Mouse (Mus musculus): Measurements from ENCODE around the gene Gm47955. TPM values are rescaled to one million over a fixed set of nuclear protein-coding genes. Genes with fewer than 3 reads are reported as not detected.
"Not testable (repeated sequence)": the region's sequence is repeated elsewhere in the genome, so short reads cannot be mapped to it uniquely, and the experiment has no call there.

The Gm47955 gene
- total RNA-seq (2022), result not detected

DNA sequence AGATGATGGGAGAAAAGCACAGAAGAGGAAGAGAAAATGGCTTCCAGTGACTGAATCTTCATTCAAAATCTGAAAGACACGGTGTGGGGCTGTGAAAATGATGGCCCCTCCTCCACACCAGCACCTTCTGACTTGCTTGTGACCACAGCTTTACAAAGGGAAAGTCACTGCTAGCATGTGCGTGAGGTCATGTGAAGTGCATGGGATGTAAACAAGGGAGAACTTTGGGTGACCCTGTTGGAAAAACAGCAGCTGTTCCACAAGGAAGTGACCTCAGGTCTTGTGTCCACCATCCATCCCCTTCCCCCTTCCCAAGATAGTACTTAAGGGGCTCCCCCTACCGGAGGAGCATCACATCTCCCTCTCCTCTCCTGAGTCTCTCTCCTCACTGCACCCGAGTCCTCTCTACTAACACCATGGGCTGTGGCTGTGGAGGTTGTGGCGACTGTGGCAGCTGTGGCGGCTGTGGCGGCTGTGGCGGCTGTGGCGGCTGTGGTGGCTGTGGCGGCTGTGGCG, at the start of gene Gm47955:
Gene Gm47955 (plus strand): TSS at position 417 of the 516 bp plus-strand sequence.
- DNase-seq (ENCODE audit: low spot score), result no peak

DNA sequence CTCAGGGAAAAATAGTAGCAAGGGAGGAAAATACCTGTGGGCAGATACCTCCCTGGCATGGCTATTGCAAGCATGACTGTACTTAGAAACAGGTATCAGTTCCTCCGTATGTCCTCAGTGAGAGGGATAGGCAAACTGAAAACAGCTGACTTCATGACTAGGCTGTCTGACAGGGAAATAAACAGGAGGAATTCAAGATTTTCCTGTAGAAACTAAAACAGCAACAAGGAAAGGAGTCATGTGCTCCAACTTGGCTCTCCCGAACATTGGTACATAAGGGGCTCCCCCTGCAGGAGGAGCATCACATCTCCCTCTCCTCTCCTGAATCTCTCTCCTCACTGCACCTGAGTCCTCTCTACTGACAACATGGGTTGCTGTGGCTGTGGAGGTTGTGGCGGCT, 47.1 kb upstream of the Gm47955 start, which contains the start of gene A030005L19Rik:
Gene A030005L19Rik (plus strand): TSS at position 301 of the 400 bp plus-strand sequence.
- DNase-seq (ENCODE audit: low spot score), result no peak

GRCm38 (mm10) chr1:82913434-82913833, 46.7 kb upstream of the Gm47955 start:
- DNase-seq (ENCODE audit: low spot score), result not testable (repeated sequence)

GRCm38 (mm10) chr1:82924650-82925049, 35.4 kb upstream of the Gm47955 start, which contains the start of gene A030014E15Rik:
A030014E15Rik (plus strand) TSS chr1:82924917.
- DNase-seq (ENCODE audit: low spot score), result peak; percentile 13

- not testable (repeated sequence) for DNase-seq (ENCODE audit: low spot score)
Measured at GRCm38 (mm10) chr1:82930558-82930957, 29.5 kb upstream of the Gm47955 start.

- DNase-seq (ENCODE audit: low spot score), result not testable (repeated sequence)
Measured at GRCm38 (mm10) chr1:82931326-82931725, 28.8 kb upstream of the Gm47955 start, which contains the start of gene Gm6217. Gm6217 (minus strand) TSS chr1:82931399.

- DNase-seq (ENCODE audit: low spot score), result no peak
Measured at GRCm38 (mm10) chr1:82938666-82939065, 21.4 kb upstream of the Gm47955 start.

DNA sequence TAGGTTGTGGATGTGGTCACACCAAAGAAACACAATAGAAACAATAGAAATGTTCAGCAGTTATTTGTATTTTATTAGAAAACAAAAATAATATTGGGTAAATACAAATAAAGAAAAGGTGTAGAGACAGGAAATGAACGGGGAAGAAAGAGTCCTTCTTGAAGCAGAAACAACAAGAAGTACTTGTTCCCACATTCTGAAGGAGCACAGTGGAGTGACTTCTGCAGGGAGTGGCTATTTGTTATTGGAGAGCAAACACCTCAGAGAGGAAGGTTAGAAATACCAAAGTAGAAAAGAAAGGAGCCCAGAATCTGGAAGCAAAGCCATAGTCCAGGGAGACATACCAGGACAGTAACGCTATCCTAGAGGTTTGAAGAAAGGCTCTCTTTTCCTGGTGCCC, 17.6 kb upstream of the Gm47955 start:
- not testable (repeated sequence) for DNase-seq (ENCODE audit: low spot score)

DNA sequence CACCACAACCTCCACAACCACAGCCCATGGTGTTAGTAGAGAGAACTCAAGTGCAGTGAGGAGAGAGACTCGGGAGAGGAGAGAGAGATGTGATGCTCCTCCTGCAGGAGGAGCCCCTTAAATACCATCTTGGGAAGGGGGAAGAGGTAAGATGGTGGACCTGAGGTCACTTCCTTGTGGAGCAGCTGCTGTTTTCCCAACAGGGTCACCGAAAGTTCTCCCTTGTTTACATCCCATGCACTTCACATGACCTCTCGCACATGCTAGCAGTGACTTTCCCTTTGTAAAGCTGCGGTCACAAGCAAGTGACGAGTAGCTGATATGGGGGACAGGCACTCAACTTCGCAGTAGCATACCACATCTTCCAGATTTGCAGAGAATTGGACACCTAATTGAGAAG, 16.8 kb upstream of the Gm47955 start, which contains the start of gene A030003K21Rik:
Gene A030003K21Rik (minus strand): TSS at position 94 of the 400 bp plus-strand sequence.
- not testable (repeated sequence) for DNase-seq (ENCODE audit: low spot score)

DNA sequence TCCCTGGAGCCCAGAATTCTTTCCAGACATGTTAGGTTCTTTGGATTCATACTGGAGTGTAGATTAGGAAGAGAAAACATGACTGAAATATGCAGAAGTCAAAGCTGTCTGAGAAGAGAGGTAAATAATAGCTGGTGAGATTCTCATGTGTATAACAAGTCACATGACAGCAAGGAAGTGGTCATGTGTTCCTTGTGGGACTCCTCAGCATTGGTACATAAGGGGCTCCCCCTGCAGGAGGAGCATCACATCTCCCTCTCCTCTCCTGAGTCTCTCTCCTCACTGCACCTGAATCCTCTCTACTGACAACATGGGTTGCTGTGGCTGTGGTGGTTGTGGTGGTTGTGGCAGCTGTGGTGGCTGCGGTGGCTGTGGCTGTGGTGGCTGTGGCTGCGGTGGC, 14.1 kb upstream of the Gm47955 start:
- DNase-seq (ENCODE audit: low spot score), result not testable (repeated sequence)

GRCm38 (mm10) chr1:82948601-82949000, 11.5 kb upstream of the Gm47955 start:
- DNase-seq (ENCODE audit: low spot score), result no peak

DNA sequence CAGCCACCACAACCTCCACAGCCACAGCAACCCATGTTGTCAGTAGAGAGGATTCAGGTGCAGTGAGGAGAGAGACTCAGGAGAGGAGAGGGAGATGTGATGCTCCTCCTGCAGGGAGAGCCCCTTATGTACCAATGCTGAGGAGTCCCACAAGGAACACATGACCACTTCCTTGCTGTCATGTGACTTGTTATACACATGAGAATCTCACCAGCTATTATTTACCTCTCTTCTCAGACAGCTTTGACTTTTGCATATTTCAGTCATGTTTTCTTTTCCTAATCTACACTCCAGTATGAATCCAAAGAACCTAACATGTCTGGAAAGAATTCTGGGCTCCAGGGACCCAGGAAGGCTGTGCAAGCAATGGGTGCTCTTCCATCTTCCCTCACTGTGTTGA, 4.2 kb upstream of the Gm47955 start, which contains the start of gene Gm7544:
Gene Gm7544 (minus strand): TSS at position 101 of the 400 bp plus-strand sequence.
- not testable (repeated sequence) for DNase-seq (ENCODE audit: low spot score)

- DNase-seq (ENCODE audit: low spot score), result no peak
Measured at GRCm38 (mm10) chr1:82966413-82966812, 6.3 kb downstream of the Gm47955 start.

- peak; percentile 24 for DNase-seq (ENCODE audit: low spot score)
Measured at GRCm38 (mm10) chr1:82972046-82972445, 12.0 kb downstream of the Gm47955 start.

GRCm38 (mm10) chr1:82973244-82973643, 13.2 kb downstream of the Gm47955 start:
- no peak for DNase-seq (ENCODE audit: low spot score)

DNA sequence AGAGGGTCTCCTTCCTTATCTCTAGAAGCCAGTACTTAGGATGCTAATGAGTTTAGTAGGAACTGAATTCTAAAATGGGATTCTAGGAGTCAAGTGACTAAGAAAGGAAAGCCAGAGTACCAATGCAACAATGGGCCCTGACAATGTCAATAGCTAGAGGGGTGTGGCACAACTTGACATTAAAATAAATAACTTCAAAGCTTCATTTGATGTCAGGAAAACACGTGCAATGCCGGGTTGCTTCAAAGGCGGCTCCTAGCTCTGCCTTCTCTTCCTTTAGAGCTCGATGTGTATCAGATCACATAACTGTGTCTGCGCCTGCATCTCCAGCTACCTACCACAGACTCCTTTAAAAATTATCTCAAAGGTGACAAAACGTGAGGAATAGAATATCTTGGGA, 13.8 kb downstream of the Gm47955 start:
- DNase-seq (ENCODE audit: low spot score), result no peak

DNA sequence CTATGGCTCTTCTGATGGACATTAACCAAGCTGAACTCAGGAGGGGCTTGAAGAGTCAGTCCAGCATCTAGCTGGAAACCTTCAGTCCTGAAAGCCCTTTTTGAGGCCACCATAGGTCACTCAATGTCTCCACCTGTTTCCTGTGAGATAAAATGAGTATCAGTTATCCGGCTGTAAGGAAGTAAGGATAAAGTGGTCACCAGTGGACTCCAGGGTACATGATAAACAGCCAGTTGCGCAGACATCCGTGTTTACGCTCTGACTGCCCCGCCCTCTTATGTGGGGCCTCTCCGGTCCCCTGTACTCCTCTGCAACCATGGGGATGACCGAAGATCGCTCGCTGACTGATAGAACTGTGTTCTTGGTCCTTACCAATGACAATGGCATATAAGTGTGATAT, 14.3 kb downstream of the Gm47955 start:
- no peak for DNase-seq (ENCODE audit: low spot score)

DNA sequence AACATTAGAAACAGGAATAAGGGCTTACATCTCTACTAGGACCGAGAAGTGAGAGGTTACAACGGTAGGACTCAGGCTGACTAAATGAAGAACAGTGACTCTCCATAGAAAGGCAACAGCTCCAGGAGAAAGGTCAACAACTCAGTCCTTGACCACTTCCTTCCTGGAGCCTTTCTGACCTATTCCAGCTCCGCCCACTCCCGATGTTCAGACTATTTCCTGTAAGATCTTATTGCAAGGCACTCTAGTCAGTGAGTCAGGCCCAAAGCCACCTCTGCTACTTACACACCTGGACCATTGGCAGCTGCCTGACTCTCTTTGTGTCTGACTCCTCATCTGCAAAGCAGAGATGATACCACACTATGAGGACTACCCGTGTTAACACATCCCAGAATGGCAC, 15.7 kb downstream of the Gm47955 start:
- DNase-seq (ENCODE audit: low spot score), result no peak

- no peak for DNase-seq (ENCODE audit: low spot score)
Measured at GRCm38 (mm10) chr1:82977840-82978239, 17.8 kb downstream of the Gm47955 start.

GRCm38 (mm10) chr1:82986738-82987137, 26.7 kb downstream of the Gm47955 start:
- DNase-seq (ENCODE audit: low spot score), result no peak

- DNase-seq (ENCODE audit: low spot score), result peak; percentile 69
Measured at GRCm38 (mm10) chr1:82987530-82988198, 27.6 kb downstream of the Gm47955 start.

DNA sequence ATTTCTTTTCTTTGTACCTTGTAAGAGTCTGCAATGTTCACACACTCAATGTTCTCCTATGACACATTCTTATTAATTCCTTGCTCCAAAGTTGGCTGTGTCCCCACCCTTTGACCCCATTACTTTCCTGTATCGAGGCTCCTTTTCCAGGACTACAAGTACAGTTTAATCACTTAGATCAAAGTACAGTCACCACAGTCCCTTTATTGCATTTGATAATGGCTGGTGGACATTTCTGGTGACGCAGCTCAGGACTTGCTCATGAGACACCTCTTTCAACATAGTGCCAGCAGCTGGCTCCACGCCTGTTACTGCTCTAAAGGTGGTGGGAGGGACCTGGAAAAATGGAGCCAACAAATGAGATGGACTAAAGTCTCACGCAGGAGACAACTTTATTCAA, 31.0 kb downstream of the Gm47955 start:
- DNase-seq (ENCODE audit: low spot score), result no peak

GRCm38 (mm10) chr1:82991596-82991995, 31.5 kb downstream of the Gm47955 start:
- no peak for DNase-seq (ENCODE audit: low spot score)
